9 mouse cellular contexts compared by ENCODE assay signal in genomic region chr9:73192271-73192785, GRCm38 (mm10).
DNase-seq lines count a peak whose midpoint lies in the region; ATAC-seq and TF ChIP-seq lines count a peak whose summit lies in the region.
"Had no signal": no experiment of that assay in that cellular context is flagged by ENCODE, and none has a peak within 500 bp of the region (broad histone marks: within the 10 kb centered on the region; RNA-seq: fewer than 3 reads in every experiment).

No protein-coding gene starts in this region.

- no peak for DNase-seq in heart, adult 2 months
- peak; percentile 97 for DNase-seq in brain, adult 2 months (ENCODE audit: low read depth, low spot score)
- DNase-seq in embryo, embryonic 9.5 days (ENCODE audit: extremely low spot score): peak; percentile 46
- peak; percentile 5 to 52 for DNase-seq in lung, postnatal 4 days
- DNase-seq in B cell, adult 2 months: no peak
- no peak for DNase-seq in layer of hippocampus, adult 18-20 months (ENCODE audit: low spot score in 2 of 2)
- no peak for DNase-seq in T-cell, adult 2 months (ENCODE audit: low spot score)
- DNase-seq: spleen, adult 18-20 months had no signal

- no peaks in the 10 kb centered on the region for H3K79me2 ChIP-seq in heart, adult 2 months (replicated peaks; ENCODE audit: control insufficient read depth, insufficient read depth, low read length)

- no peaks in the 10 kb centered on the region for H3K27me3 ChIP-seq in heart, embryonic 16.5 days (ENCODE audit: control insufficient read depth, insufficient read depth, low read length)
- no peaks in the 10 kb centered on the region for H3K27me3 ChIP-seq in heart, adult 2 months (ENCODE audit: control insufficient read depth, insufficient read depth, low read length)

- H3K4me1 ChIP-seq in heart, embryonic 16.5 days (ENCODE audit: control insufficient read depth, insufficient read depth, low read length): no peaks in the 10 kb centered on the region
- H3K4me1 ChIP-seq in heart, adult 2 months (ENCODE audit: control insufficient read depth, insufficient read depth, low read length): no peaks in the 10 kb centered on the region

- no peak for ATAC-seq in heart, embryonic 16.5 days (replicated peaks; ENCODE audit: extremely low read depth, insufficient read depth, low FRiP score)

- no peak for TF ChIP-seq EP300 in heart, adult 2 months (IDR thresholded peaks at IDR 0.05; ENCODE audit: insufficient read depth, low read depth, low read length)

- 18% methylated on average over 11 of the region's 11 CpGs for WGBS in heart, embryonic 16.5 days
- 29% methylated on average over 11 of the region's 11 CpGs for WGBS in heart, adult 2 months

- intact Hi-C loops in heart, adult 2 months (cut with DNase I): no loop called here

- H3K9ac ChIP-seq in heart, embryonic 16.5 days (ENCODE audit: low read length): no peak overlapping the region
- H3K9ac ChIP-seq in heart, adult 2 months (ENCODE audit: low read depth, low read length): no peak overlapping the region

- peak overlapping the region; percentile 8; the same call in 1 of the 2 replicates for H3K4me2 ChIP-seq in heart, embryonic 16.5 days (ENCODE audit: low read depth, low read length)

- no peak overlapping the region for H3K27ac ChIP-seq in heart, embryonic 16.5 days (ENCODE audit: low read length)
- H3K27ac ChIP-seq in heart, adult 2 months: no peak overlapping the region

- H3K4me3 ChIP-seq in heart, embryonic 16.5 days (ENCODE audit: low read length): no peak overlapping the region
- H3K4me3 ChIP-seq in heart, adult 2 months: no peak overlapping the region

- H3K36me3 ChIP-seq in heart, embryonic 16.5 days (ENCODE audit: control insufficient read depth, insufficient read depth): no peaks in the 10 kb centered on the region
- H3K36me3 ChIP-seq in heart, adult 2 months (ENCODE audit: control insufficient read depth, insufficient read depth, low read length): no peaks in the 10 kb centered on the region

- no peak for TF ChIP-seq CTCF in heart, adult 2 months (IDR thresholded peaks at IDR 0.05)

- TF ChIP-seq POLR2A in heart, adult 2 months (IDR thresholded peaks at IDR 0.05; ENCODE audit: insufficient read depth, low read depth, low read length): no peak

- H3K9me3 ChIP-seq in heart, embryonic 16.5 days (replicated peaks; ENCODE audit: control insufficient read depth, low read length): no peaks in the 10 kb centered on the region

Comparison
In these comparisons a context has a peak if more than half of its experiments do, and no peak if none do; other contexts are left out.
1. DNase-seq: peak in brain, adult 2 months (single experiment), embryo, embryonic 9.5 days (single experiment) and lung, postnatal 4 days (2 of 2); none in heart, adult 2 months (0 of 2), B cell, adult 2 months (0 of 2), layer of hippocampus, adult 18-20 months (0 of 2) and T-cell, adult 2 months (single experiment).